Mouse (Mus musculus) erythroblast, embryonic 14.5 days (primary cell): ENCODE results near the gene Slc16a14.

Experiments used
- GATA1 ChIP-seq: IDR thresholded peaks from 2 replicates; pipeline ENCODE4 v1.6.1; 2012; ENCODE audit warnings: low read length, inconsistent platforms, mixed read lengths
- TAL1 ChIP-seq: IDR thresholded peaks from 3 replicates; pipeline ENCODE4 v1.6.1; 2012; ENCODE audit warnings: low read length, inconsistent platforms, mixed read lengths

GRCm38 (mm10) chr1:84935668-84936067 is 734 bp upstream of the Slc16a14 start:
- TF ChIP-seq GATA1 (no peak), TAL1 (no peak)
